Mouse (Mus musculus) T-helper 1 cell (primary cell): ENCODE measurements at regions not wholly inside any gene's neighbourhood (a gene's known extent, or its start where the extent isn't known, plus 50 kb on each side); places are given as distances from the start of the nearest gene placed in this dataset.

Experiments
- in situ Hi-C: fragments of 300-600 bp; cut with MboI, MseI; formaldehyde crosslinking; loops from one replicate; pipeline ENCODE4 v1.15.1; 2025; ENCODE audit warnings: high pct_unique_total_duplicates

DNA sequence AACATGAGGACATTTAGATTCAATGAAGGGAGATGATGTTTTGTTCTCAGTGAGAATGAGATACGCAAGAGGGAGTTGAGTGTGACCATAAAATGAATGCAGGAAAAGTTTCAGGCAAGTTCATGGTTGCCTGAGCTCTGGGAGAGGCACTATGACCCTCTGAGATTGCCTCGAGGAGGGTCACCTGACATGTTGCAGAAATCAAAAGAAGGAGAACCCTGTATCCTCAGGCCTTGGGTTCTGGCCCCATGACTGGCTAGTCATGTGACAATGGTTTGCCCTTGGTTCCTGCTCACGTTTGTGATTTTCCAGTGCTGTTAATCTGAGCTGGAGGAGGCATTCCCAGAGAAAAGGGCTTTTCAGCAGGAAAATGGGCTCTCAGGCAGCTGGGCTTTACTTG lies 98.9 kb downstream of the Mab21l3 start:
- in situ Hi-C loops: no loop called here

DNA sequence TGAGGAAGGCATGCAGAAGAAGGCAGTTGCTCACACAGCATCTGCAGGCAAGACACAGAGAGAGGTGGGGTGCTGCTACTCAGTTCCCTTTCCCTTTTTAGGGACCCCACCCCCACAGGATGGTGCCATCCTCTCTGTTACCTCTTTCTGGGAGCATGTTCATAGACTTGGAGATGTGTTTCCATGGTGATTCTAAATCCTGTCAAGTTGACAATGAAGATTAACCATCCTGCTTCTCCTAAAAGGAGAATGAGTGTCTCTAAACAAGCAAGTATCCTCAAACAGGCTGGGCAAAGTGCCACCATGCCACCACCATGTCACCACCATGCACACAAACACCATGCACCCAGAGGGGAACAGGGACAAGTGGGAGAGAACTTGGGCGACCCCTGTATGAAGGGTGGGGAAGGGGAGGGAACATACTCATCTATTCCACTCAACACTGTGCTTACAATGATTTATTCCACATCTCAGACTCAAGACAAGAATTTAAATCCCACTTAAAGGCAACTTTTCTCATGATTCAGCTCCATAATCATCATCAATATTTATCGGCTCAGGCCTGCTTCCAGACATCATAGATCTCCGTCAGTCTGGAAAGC lies 99.6 kb downstream of the Mab21l3 start:
- in situ Hi-C loops: no loop called here

DNA sequence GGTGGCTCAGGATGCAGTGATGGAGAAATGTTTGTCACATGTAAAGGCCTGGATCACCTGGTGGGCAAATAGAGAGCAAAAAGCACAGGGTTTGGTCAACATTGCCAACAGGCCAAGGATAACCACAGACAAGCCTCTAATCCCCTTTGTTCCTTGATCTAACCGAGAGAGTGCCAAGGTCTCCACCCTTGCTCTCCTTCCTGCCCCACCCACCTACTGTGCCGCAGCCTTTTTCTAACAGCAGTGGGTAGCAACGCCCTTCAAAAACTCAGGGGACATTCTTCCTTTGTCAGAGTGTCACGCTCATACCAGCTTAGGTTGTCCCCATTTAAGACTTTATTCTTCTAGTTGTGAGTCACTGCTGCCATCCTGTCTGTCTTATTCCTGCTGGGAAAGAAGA lies 100.6 kb downstream of the Mab21l3 start:
- in situ Hi-C loops: no loop called here

DNA sequence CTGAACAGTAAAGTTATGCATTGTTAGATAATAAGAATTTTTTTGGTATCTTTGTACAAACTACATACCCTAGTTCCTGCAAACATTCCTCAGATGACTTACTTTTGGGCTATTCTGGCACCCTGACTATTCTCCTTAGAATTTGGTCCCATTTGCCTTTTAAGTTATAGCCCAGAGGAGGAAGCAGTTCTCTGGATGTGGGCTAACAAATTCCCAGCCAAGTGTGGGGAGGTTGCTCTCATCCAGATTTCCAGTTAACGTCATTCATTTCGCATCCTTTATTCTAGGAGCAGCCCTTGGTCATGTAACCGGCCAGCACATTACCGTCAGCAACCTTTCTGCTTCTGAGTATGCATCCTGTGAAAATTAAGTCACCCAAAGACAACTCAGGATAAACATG lies 107.9 kb downstream of the Mab21l3 start:
- in situ Hi-C loops: no loop called here

DNA sequence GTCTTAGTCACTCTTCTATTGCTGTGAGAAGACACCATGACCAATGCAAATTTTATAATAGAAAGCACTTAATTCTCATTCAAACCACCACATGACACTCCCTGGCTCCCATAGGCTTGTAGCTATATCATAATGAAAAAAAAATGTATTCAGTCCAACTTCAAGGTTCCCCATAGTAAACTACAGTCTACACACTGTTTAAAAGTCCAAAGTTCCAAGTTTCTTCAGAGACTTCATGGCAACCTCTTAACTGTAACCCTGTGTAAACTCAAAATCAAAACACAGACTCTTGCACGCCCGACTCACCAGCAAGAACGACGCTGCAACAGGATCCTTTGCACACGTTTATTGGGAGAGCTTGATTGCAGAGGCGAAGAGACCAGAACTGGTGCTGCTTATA lies 111.6 kb downstream of the Mab21l3 start:
- in situ Hi-C loops: no loop called here

DNA sequence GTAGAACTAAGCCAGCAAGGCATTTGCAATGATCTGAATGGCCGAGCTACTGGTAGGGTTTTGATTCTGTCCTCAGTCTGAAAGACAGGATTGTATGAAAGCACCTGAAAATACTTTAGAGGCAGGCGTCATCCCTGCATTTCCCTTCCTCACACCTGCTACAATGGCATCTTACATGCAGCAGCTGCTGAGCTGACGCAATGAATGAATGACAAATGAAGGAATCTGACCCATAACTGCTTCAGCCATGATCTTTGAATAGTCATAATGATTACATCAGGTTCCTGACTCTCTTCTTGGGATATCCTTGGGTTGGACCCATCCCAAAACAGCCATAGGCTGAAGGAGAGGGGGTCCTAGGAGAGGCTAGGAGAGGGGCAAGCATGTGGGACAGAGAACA lies 119.7 kb downstream of the Mab21l3 start:
- in situ Hi-C loops: loop anchor here (5.0 kb wide), 1 partner anchor 53 kb away; no protein-coding TSS in a partner anchor

DNA sequence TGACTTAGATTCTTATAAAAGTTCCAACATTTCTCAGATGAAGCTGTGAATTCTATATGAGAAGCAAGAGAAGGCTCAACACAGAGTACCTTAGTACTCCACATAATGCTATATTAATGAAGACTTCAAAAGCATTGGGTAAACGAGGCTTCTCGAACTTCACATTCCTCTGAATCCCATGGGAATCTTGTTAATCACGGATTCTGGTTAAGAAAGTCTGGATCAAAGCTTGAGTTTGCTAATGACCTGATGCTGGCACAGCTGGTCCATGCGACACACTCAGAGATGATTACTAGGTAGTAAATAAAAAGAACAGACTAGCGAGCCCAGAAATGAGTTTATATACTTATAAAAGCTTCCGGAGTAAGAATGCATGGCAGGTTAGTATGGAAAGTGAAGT lies 118.4 kb upstream of the Atp1a1 start:
- in situ Hi-C loops: no loop called here

DNA sequence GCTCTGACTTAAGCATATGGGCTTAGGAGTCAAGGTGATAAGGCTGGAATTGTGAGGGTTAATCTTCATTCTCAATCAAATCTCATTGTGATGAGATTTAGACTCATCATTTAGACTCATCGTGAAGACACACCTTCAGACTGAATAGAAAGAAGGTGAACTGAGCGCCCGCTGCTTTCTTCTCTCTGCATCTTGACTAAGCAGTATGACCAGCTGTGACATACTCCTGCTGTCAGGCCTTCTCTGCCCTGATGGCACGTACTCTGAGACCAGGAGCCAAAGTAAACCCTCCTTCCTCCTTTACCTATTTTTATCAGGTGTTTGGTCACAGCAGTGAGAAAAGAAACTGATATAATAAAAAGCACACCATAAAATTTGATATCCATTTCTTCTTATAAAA lies 117.5 kb upstream of the Atp1a1 start:
- in situ Hi-C loops: no loop called here

DNA sequence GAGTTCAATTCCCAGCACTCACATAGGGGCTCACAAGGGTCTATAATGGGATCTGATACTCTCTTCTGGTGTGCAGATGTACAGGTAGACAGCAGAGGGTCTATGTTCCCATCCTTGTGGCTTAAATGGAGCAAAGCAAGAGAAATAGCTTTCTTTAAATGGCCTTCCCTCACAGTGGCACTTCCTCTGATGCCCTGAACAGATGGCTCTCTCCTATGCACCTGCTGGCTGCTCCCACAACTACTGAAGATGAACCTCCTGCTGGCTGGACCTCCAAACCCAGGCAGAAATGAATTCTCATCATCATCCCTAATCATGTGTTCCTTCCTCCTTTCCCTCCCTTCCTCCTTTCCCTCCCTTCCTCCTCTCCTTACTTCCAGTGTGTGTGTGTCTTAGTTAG lies 110.9 kb upstream of the Atp1a1 start:
- in situ Hi-C loops: no loop called here

DNA sequence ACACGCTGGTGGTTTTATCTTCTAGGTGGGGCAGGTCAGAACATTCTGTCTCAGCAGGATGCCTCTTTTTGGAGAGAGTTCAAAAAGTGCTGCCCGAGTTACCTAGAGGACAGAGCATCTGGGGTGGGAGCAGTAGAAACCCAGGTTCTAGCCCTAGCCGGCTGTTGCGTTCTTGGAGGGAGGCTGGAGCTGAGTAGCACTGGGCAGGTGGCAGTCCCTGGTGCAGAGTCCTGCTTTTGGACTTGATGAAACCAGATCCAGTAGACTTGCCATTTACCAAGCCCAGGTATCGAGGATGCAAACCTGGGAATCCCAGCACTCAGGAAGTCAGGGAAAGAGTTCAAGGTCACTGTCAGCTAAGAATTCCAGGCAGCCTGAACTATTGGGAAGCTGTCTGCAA lies 110.3 kb upstream of the Atp1a1 start:
- in situ Hi-C loops: no loop called here

DNA sequence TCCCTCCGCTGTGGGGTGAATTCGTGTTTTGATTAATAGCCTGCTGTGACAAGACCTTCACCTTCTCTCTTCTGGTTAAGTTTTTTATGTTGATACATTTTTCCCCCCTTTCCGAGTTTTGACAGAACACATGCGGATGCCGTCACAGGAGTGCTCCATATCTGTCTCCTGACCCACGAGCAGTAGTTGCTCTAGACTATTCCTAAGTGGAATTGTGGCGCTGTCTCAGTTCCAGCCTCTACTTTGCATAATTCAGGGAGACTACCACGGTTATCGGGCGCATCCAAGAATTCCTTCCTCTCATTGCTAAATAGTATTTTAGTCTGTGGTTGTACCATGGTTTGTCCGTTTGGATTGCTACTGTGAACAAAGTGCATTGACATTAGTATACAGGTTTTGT lies 109.2 kb upstream of the Atp1a1 start:
- in situ Hi-C loops: no loop called here

DNA sequence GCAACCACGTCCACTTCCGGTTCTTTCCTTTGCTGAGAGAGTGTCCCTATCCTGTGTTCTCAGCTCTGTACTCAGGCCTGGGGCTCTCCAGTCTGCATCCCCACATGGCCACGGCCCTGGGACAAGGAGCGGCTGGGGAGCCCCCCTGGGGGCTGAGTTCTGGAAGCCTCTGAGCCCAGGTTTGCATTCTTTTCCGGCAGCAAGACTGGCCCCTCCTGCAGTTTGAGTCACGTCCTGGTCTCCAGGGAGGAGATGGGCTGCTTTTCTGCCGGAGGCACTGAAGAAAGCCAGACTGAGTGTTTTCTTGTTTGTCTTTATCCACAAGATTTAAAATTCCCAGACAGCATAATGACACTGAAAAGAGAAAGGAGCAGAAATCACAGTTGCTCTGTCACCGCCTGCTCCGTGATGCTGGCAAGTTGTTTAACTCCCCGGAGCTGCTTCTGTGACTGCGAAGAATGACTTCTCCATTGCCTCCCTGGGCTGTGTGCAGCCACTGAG lies 108.7 kb upstream of the Atp1a1 start:
- in situ Hi-C loops: no loop called here

DNA sequence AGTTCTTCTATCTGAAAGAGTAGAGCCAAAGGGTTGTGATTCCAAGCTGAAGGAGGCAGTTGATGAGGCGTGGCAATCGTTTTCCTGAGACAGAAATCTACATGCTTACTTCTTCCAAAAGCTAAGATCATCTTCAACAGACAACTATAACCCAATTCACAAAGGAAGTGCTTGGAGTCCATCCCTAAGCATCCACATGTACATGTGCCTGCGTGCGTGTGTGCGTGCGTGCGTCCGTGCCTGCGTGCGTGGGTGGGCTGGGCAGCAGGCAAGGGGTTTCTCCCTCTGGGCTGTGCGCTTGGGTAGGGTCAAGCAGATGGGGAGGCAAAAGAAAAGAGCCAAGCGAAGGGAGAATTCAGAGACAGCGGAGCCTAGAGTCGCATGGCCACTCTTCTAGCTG lies 108.2 kb upstream of the Atp1a1 start:
- in situ Hi-C loops: no loop called here

DNA sequence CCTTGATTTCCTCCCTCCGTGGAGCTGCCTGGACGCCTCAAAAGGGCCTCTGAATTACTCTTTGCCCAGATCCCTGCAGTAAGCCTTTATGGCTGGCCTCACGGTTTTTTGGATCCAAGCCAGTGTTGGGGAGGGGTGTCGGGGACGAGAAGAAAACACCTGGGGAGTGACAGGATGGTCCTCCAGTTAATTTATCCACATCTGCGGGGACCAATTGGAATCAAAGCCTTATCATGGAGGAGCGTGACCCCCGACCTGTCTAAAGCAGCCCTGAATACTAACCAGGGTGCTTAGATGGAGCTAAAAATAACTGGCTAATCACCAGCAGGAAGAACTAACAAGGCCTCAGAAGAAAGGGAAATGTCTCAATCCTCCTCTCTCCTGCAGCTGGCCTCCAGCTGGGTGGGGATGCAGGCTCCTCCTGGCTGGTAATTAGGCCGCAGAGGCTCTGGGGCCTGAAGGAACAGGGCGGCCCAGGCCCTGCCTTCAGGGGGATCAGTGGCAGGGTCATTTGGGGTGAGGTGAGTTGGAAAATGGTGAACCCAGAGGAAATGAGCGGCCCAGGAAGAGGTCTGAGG lies 107.2 kb upstream of the Atp1a1 start:
- in situ Hi-C loops: no loop called here

DNA sequence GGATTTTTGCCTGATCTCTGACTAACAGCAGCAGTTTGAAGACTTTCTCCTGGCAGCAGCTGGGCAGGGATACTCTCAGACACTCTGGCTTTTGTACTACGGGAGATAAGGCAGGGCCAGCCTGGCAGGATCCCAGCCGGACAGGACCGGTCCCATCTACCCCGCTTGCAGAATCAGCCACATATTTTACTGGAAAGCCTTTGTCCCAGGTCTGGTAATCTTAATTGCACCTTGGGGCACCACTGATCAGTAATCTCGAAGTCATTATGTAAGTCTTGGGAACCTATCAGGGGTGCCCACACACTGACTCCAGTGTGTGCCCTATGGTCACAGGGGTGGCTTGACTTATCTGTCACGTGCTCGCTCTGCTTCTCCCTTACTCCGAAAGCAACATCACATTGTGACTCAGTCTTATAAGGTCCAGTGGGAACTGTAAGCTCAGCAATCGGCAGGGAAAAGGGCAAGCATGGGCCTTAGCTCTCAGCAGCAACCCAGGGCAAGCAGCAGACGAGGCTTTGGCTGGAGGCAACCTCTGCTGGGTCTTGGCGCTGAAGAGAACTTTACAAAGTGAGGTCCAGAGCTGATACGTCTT lies 105.0 kb upstream of the Atp1a1 start:
- in situ Hi-C loops: no loop called here

DNA sequence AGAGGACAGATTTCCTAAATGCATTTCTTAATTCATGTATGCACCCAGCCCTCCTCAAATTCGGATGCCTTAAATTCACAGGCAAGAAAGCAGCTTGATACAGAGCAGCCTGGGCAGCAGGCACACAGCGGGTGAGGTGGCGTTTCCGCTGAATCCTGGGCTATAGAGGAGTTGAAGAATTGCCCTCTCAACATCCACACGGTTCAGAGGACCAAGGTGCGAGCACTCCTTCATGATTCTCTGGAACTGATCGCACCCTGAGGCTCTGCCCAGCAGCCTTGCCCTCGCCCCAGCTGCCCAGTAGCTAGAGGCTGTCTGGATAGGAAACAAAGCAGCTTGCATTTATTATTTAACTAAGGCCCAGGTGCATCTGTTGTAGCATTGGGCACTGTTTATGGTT lies 104.3 kb upstream of the Atp1a1 start:
- in situ Hi-C loops: no loop called here

DNA sequence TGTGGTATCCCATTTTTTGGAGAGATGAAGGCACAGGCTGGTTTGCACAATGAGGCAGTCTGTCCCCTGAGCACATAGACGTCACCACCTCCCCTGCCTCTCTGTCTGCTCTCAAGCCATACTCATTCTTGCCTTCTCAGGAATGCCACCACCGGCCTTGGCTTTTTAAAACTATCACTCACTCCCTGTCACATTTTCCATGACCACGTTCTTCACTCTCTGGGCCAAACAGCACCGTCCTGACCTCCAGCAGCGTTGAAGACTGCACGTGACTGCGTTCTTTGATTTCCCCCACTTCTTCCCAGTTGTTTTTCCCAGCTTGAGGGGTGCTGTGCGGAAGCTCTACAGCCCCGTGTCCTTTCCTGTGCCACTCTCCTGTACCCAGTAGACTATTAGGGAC lies 100.4 kb upstream of the Atp1a1 start:
- in situ Hi-C loops: no loop called here

DNA sequence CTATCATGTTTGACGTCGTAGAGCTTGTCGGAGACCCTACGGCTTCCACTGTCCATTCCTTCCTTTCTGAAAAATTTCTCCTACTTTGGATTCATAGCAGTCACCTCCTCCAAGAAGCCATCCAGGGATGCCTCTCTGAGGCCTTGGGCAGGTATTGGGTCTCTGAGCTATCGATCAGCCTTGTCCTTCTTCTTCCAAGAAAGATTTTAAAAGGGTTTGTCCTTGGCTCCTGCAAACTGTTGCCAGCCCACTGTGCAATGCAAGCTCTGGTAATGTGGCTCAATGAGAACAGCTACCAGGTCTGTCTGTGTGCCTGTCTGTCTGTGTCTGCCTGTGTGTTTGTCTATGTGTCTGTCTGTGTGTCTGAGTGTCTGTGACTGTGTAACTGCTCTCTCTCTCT lies 99.8 kb upstream of the Atp1a1 start:
- in situ Hi-C loops: no loop called here

DNA sequence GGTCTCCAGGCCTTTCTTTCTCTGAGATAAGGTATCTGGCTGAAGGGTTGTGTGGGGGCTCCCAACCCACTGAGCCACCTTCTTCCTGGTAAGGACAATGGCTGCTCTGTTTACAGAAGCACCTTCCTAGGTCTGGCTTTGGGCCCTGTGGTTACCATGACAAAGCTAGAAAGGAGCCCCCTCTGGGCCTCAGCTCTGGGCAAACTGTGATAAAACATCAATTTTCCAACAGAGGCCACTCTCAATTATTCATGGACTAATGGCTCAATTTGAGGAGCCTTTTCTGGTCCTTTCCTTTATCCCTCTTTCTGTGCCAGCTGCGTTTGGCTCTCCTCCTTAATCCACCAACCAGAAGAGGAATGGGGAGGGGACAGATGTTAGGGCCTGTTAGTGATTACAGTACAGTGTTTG lies 97.3 kb upstream of the Atp1a1 start:
- in situ Hi-C loops: no loop called here

DNA sequence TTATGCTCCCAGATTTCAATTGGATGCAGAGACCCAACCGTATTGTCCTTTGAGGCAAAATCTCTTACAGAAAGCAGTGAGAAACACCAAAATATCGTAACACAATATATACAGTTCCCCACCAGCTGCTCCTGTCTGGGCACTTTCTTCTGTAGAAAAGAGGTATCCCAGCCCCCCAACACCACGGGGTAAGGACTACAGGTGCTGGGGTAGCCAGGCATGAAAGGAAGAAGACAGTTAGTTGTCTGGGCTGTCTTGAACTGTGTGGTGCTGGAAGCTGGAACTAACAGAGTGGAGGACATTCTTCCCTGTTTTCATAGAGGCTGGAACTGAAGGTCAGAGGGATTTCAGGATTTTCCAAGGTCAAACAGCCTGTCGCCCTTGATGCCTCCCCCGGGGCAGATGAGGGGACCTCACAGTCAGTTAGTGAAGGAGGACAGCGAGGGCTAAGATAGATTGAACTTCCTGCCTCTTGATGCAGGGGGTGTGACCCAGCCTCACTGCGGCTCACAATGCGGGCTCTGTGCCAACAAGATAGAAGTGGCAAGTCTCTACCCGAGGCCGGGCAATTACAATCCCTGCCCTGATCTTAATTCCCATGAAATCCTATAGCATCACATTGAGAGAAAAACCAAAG lies 96.6 kb upstream of the Atp1a1 start:
- in situ Hi-C loops: no loop called here

DNA sequence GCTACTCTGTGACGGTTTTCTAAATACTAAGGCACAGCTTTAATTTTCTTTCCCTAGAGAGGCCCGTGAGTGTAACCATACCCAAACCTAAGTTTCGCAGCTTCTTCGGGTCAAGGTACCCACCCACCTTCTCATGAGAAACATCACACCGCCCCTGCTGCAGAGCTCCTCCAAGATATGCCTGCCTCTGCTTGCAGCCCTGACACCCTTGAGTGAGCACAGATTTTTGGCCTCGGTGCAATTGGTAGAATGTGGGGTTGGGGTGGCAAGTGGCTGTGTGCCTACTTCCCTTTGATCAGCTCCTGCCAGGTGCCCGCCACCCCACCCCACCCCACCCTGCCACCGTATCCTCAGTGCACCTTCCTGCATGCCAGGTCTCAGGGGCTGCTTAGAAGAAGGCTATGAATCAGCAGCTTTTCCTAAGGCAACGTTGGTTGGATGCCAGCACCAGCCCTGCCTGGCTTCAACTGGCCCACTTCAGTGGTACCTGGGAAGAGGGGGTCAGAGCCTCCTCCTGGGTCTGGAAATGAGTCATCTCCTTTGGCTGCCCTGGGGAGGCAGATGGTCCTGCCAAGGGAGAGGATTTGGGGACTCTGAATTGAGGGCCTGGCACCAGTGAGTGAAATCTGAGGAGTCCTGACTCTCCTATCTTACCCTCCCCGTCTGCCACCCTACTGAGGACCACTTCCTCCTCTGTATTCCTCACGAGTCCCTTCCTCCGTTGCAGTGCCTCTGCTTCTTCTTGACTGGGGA lies 95.6 kb upstream of the Atp1a1 start:
- in situ Hi-C loops: no loop called here

DNA sequence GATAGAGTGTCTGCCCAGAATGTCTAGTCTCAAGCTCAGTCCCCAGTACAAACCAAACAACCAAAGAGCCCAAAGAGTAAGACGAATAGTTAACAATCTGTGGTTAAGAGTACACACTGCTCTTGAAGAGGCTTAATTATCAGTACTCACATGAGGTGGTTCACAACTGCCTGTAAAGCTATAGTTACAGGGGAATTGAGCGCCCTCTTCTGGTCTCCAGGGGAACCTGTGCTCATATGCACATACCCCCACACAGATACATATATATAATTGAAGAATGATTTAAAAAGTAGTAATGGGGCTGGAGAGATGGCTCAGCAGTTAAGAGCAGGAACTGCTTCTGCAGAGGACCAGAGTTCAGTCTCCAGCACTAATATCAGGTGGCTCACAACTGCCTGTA lies 92.3 kb upstream of the Atp1a1 start:
- in situ Hi-C loops: no loop called here
